Mouse (Mus musculus): ENCODE results near the gene Btbd9. TPM values are rescaled to one million over a fixed set of nuclear protein-coding genes. Genes with fewer than 3 reads are reported as not detected.

Gene Btbd9
- polyA plus RNA-seq, 1 experiment from 2014 or later = 76.1 TPM

DNA sequence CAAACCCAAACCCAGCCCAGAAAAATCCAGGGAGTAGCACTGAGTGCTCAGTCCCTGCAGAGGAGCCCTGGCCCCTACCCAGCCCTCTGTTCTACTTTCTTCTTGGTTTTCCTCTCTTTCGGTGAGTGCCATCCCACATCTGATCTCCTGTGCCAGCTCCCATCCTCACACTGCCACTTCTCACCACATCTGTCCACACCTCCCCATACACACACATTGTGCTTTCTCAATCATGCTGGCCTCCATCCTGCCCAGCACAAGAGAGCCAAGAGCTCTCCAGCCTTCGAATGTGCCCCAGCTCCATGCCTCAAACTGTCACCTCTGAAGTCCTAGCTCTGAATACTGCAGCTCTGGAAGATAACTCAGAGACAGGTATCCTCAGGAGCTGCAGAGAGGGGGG lies 271.5 kb downstream of the Btbd9 start:
- no peak overlapping the region; the same call in 1 of the 2 replicates for H3K9ac ChIP-seq
- no peak for ATAC-seq (ENCODE audit: low FRiP score, low read depth)
- H3K4me2 ChIP-seq (replicated peaks) = no peak overlapping the region
- H3K4me3 ChIP-seq = no peak overlapping the region
- WGBS = 80% methylated on average over 2 of the region's 2 CpGs
- H3K36me3 ChIP-seq = no peaks in the 10 kb centered on the region
- H3K27me3 ChIP-seq = no peaks in the 10 kb centered on the region
- no peak overlapping the region for H3K27ac ChIP-seq
- H3K4me1 ChIP-seq = peaks cover 10% of the 10 kb centered on the region; the same call in 1 of the 2 replicates
- H3K9me3 ChIP-seq = no peaks in the 10 kb centered on the region

DNA sequence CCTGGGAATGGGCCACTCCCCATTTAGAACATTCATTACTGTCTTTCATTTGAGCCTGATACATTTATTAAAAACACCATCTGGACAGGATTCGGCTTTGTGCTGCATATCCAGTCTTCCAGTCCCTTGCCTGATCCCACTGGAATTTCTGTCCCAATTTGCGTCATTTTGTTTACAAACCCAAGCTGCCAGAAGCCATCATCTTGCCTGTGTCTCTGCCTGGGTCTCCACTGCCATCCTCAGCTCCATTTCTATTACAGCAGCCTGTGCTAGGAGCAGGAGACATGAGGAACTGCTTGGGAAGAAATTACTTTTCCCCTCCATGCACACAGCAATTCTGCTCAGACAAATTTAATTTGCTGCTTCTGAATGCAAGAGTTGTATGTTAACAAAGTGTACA lies 274.9 kb downstream of the Btbd9 start:
- Histone ChIP-seq H3K4me3 (no peak overlapping the region), H3K27ac (no peak overlapping the region), H3K27me3 (no peaks in the 10 kb centered on the region), H3K4me2 (replicated peaks) (no peak overlapping the region), H3K4me1 (0 out of 2 replicates have a peak, but pooled peaks cover 3% of the 10 kb centered on the region), H3K36me3 (peaks cover 14% of the 10 kb centered on the region), H3K9ac (no peak overlapping the region), H3K9me3 (no peaks in the 10 kb centered on the region)
- 65% methylated on average over 2 of the region's 2 CpGs for WGBS
- no peak for ATAC-seq (ENCODE audit: low FRiP score, low read depth)

DNA sequence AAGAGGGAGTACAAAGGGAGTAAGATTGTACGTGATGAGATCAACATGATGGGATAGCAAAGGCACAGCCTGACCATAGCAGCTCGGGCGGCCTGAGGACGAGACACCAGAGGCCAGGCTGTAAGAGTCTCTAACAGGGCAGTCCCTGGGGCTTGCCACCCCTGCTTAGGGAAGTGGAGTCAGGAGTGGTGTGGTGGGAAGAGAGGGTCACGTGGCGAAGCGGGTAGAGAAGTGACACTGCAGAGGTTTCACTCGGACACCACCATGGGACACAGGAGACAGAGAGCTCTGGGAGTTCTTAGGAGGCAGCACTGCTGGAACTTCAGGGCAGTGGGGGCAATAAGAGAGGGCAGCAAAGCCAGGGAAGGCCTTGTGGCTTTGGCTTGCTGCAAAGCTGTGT lies 278.9 kb downstream of the Btbd9 start:
- Histone ChIP-seq H3K36me3 (peaks cover 14% of the 10 kb centered on the region), H3K9ac (no peak overlapping the region), H3K27me3 (no peaks in the 10 kb centered on the region), H3K9me3 (no peaks in the 10 kb centered on the region), H3K4me2 (replicated peaks) (no peak overlapping the region), H3K27ac (no peak overlapping the region), H3K4me1 (no peaks in the 10 kb centered on the region), H3K4me3 (no peak overlapping the region)
- no peak for ATAC-seq (ENCODE audit: low FRiP score, low read depth)
- whole genome bisulfite sequencing = 94% methylated on average over 8 of the region's 8 CpGs

DNA sequence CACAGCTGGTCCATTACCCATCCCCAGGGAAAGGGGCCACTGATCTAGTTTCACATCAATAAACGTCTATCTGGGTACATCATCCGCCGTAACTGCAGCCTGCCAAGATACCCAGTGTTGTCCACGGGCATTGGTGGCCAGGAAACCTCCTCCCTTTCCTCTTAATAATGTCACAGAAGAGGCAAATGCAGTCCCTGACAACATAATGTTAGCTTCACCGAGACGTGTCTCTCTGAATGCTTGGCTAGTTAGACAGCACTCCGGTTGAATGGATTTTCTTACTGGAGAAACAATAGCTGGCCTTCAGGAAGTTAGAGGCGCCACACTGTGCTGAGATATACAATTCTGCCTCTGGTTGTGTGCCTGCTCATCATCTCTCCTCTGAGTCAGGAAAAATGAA lies 280.2 kb downstream of the Btbd9 start:
- no peak overlapping the region for H3K9ac ChIP-seq
- no peaks in the 10 kb centered on the region for H3K9me3 ChIP-seq
- no peaks in the 10 kb centered on the region for H3K27me3 ChIP-seq
- peaks cover 14% of the 10 kb centered on the region for H3K36me3 ChIP-seq
- H3K4me3 ChIP-seq = no peak overlapping the region
- no peak overlapping the region for H3K27ac ChIP-seq
- H3K4me1 ChIP-seq = 0 out of 2 replicates have a peak, but pooled peaks cover 3% of the 10 kb centered on the region
- no peak overlapping the region for H3K4me2 ChIP-seq (replicated peaks)
- ATAC-seq (ENCODE audit: low FRiP score, low read depth) = no peak
- WGBS = 88% methylated on average over 8 of the region's 8 CpGs

DNA sequence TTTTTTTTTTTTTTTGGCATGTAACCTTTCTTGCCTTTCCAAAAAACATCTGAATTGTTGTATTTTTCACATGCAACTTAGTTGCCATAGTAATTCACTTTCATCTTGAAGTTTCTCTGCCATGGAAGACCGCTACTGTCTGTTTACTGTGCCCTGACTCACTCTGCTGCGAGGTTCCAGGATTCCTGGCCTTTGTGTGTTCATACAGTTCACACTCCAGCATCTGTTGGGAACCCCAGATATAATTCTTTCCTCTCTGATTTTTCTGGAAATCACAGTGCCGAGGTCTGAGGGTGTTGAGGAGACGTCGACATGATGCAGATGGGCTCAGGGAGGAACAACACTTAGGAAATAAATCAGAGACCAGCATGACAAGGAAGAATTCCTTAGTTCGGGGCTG lies 283.6 kb downstream of the Btbd9 start:
- no peak overlapping the region for H3K9ac ChIP-seq
- peaks cover 4% of the 10 kb centered on the region for H3K4me1 ChIP-seq
- ATAC-seq (ENCODE audit: low FRiP score, low read depth) = no peak
- no peak overlapping the region for H3K4me2 ChIP-seq (replicated peaks)
- no peaks in the 10 kb centered on the region for H3K27me3 ChIP-seq
- no peak overlapping the region for H3K27ac ChIP-seq
- H3K9me3 ChIP-seq = no peaks in the 10 kb centered on the region
- WGBS = 61% methylated on average over 6 of the region's 6 CpGs
- H3K4me3 ChIP-seq = no peak overlapping the region
- H3K36me3 ChIP-seq = peaks cover 6% of the 10 kb centered on the region; the same call in 1 of the 2 replicates

DNA sequence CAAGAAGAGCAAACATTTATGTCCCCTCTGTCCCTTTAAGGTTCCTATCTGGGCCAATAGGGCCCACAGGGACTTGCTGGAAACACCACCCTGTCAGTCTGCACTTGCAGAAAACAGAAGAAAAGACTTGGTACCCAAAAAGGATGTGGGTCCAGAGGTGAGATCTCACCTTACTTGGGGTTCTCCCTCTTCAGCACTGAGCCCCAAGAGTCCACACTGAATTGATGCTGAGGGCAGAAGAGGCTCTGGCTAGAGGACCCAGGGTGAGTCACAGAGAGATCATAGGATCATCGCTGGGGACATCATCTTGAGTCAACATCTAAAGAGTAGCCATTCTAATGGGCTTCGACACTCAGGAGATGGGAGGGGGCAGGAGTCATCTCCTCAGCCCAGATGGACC lies 290.6 kb downstream of the Btbd9 start:
- Histone ChIP-seq H3K4me1 (peaks cover 18% of the 10 kb centered on the region), H3K36me3 (no peaks in the 10 kb centered on the region), H3K27me3 (no peaks in the 10 kb centered on the region), H3K4me2 (replicated peaks) (no peak overlapping the region), H3K9ac (no peak overlapping the region), H3K4me3 (no peak overlapping the region), H3K27ac (no peak overlapping the region), H3K9me3 (no peaks in the 10 kb centered on the region)
- WGBS = 92% methylated on average over 2 of the region's 2 CpGs
- ATAC-seq (ENCODE audit: low FRiP score, low read depth) = no peak

DNA sequence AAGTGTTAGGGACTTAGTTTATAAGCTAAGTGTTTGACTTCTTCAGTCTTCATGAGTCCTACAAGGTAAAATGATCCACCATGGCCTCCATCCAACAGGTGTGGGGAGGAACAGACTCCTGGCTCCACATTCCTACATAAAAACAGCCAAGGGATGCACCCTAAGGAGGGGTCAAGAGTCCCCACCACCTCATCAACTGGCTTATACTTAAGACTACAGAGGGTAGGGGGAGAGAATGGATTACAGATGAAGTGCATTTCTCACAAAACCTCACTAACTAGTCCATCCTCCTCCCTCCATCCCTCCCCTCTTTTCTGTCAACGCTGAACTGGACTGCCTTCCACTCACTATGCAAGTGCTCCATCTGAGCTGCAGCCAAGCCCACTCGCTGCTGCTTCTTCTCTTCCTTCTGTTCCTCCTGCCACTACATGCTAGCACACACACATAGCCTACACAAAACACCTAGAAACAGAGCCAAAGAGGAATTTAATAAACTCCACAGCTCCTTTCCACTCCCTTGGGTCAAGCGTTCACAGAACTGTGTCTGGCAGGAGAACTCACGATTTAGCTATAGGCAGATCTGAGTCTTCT lies 292.7 kb downstream of the Btbd9 start:
- H3K36me3 ChIP-seq = no peaks in the 10 kb centered on the region
- WGBS = 63% methylated on average over 4 of the region's 4 CpGs
- H3K4me1 ChIP-seq = peaks cover 31% of the 10 kb centered on the region
- no peak overlapping the region for H3K9ac ChIP-seq
- H3K4me3 ChIP-seq = no peak overlapping the region
- H3K9me3 ChIP-seq = no peaks in the 10 kb centered on the region
- no peak overlapping the region for H3K4me2 ChIP-seq (replicated peaks)
- H3K27ac ChIP-seq = no peak overlapping the region
- H3K27me3 ChIP-seq = no peaks in the 10 kb centered on the region
- ATAC-seq (ENCODE audit: low FRiP score, low read depth) = peak; percentile 77; the same call in 1 of the 2 replicates

DNA sequence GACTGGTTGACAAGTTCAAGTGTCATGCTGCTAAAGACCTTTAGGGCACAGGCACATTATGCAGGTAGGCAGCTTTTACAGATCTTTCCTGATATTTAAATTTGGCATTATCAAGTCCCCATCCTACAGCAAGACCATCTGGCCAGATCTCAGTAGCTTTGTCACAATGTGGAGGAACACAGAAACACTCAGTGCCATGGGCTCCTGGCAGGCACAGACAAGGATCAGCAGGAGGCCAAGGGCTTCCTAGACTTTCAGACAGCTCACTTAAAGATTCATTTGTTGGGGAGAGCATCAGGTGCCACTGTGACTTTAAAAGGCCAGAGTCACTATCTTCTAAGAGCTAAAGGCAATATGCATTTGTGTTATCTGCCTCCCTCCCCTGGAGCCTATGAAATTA lies 293.3 kb downstream of the Btbd9 start:
- H3K27me3 ChIP-seq = no peaks in the 10 kb centered on the region
- no peak for ATAC-seq (ENCODE audit: low FRiP score, low read depth)
- H3K9me3 ChIP-seq = no peaks in the 10 kb centered on the region

DNA sequence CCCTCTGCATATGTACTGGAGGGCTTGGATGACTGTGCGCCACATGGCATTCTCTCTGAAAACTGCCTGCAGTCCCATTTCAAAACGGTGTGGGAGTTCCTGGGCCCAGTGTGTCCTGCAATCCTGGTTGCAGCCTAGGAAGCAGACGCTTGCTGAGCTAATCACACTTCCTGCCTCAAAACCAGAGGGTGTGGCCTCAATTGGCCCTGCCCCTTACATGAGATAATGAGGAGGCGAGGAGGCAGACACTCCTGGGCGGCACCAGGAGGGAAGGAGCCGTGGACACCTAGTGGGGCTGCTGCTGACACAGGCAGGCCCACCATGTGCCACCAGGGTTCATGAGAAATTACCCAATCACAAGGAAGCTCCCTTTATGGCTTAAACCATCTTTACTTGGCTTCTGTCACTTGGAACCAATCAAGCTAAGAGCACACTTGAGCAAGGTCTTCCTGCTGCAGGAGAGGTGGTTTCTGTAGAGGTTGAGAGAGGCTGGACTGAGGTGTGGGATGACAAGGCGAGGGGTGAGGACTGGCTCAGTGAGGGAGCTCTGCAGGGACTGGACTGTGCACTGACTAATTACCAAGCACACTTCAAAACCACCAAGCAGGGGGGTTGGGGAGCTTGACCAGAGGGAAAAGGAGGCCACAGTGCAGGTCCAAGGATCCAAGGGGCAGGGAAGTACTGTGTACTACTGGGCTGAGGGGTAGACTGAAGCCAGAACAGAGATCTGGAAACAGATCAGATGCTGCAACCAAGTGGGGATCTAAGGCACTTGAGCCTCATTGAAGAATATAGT lies 295.8 kb downstream of the Btbd9 start:
- H3K9ac ChIP-seq = no peak overlapping the region
- WGBS = 54% methylated on average over 7 of the region's 7 CpGs
- no peaks in the 10 kb centered on the region for H3K36me3 ChIP-seq
- H3K9me3 ChIP-seq = no peaks in the 10 kb centered on the region
- H3K4me2 ChIP-seq (replicated peaks) = no peak overlapping the region
- H3K27me3 ChIP-seq = no peaks in the 10 kb centered on the region
- H3K27ac ChIP-seq = no peak overlapping the region
- H3K4me3 ChIP-seq = no peak overlapping the region
- no peak for ATAC-seq (ENCODE audit: low FRiP score, low read depth)
- H3K4me1 ChIP-seq = peaks cover 23% of the 10 kb centered on the region

More for the DNA sequence above, 293.3 kb downstream of the Btbd9 start:
- Histone ChIP-seq H3K4me3 (no peak overlapping the region), H3K4me1 (peaks cover 32% of the 10 kb centered on the region), H3K36me3 (no peaks in the 10 kb centered on the region), H3K9ac (no peak overlapping the region), H3K27ac (no peak overlapping the region), H3K4me2 (replicated peaks) (no peak overlapping the region)

DNA sequence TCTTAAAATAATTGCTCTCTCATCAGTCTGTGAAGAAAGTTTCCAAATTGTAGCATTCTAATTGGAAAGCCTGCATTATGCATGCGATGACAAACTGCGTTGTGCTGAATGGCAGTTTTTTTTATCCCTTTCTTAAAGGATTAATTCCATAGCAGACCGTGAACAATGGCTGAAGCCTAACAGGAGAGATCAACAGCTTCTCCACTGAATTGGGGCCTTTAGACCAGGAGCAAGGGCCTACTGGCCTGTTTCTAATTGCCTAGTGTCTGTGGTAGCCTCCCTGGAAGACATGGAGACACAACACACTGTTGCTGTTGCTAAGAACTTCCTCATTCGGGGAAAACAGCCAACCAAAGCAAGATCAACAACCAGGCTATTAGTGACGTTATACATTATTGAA lies 296.6 kb downstream of the Btbd9 start:
- no peak overlapping the region for H3K27ac ChIP-seq
- ATAC-seq (ENCODE audit: low FRiP score, low read depth) = no peak
- WGBS = 66% methylated on average over 5 of the region's 5 CpGs
- no peak overlapping the region for H3K4me3 ChIP-seq
- H3K9me3 ChIP-seq = no peaks in the 10 kb centered on the region
- no peak overlapping the region for H3K4me2 ChIP-seq (replicated peaks)
- peaks cover 18% of the 10 kb centered on the region for H3K4me1 ChIP-seq
- H3K27me3 ChIP-seq = no peaks in the 10 kb centered on the region
- no peak overlapping the region for H3K9ac ChIP-seq
- no peaks in the 10 kb centered on the region for H3K36me3 ChIP-seq

DNA sequence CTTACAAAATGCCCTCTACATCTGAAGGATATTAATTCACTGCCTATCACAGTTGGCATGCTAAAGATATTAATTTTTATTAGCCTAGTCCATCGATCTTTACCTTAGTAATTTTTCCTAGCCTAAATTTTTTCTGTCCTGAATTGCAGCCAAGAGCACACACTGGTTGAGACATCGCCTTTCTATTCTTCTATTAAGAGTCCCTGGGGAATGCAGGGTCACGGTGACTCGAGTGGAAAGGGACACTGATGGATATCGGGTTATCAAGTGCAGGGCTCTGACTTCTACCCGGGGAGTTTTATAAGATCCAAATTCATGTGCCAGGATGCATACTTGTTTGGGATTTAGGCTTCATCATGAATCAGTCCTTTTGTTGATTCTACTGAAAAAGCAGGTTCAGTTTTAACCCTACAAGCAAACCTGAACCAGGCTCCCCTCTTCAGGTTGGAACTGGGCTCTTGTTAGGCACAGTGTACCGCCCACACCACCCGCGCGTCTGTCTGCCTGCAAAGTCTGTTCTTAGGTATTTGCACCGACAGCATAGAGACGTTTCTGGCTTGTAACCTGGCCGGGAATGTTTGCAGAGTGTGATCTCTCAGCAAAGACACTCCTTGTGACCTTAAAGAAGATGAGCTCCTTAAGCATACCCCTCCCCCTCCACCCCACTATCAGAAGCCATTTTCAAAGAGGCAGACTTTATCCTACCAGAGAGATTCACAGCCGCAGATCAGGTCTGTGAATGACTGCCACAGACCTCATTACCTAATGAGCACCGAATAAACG lies 297.5 kb downstream of the Btbd9 start:
- H3K27me3 ChIP-seq = no peaks in the 10 kb centered on the region
- H3K4me3 ChIP-seq = no peak overlapping the region
- no peak for ATAC-seq (ENCODE audit: low FRiP score, low read depth)
- 32% methylated on average over 16 of the region's 16 CpGs for WGBS
- no peaks in the 10 kb centered on the region for H3K9me3 ChIP-seq
- H3K4me2 ChIP-seq (replicated peaks) = no peak overlapping the region
- H3K36me3 ChIP-seq = peaks cover under 1% of the 10 kb centered on the region; the same call in 1 of the 2 replicates
- no peak overlapping the region for H3K9ac ChIP-seq
- H3K4me1 ChIP-seq = peaks cover 15% of the 10 kb centered on the region
- H3K27ac ChIP-seq = no peak overlapping the region

DNA sequence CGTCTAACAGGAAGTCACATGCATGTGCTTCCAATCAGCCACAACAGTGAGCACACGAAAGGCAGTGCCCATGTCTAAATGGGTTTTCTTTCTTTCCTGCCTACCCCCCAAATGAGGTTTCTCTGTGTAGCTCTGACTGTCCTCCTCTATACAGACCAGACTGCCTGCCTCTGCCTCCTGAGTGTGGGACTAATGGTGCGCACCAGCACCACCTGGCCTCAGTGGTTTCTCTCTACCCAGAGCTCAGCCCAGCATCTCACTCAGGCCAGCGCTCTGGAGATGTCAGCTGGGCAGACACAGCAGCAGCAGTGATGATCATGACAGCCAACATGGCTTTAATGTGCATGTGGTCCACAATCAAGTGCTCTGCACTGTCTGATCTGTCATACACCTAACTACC lies 299.8 kb downstream of the Btbd9 start:
- H3K4me1 ChIP-seq = peaks cover 14% of the 10 kb centered on the region
- no peak overlapping the region for H3K4me3 ChIP-seq
- ATAC-seq (ENCODE audit: low FRiP score, low read depth) = no peak
- H3K27me3 ChIP-seq = no peaks in the 10 kb centered on the region
- H3K4me2 ChIP-seq (replicated peaks) = no peak overlapping the region
- H3K36me3 ChIP-seq = peaks cover 9% of the 10 kb centered on the region
- H3K9ac ChIP-seq = no peak overlapping the region
- H3K9me3 ChIP-seq = no peaks in the 10 kb centered on the region
- H3K27ac ChIP-seq = no peak overlapping the region
- WGBS = 63% methylated on average over 4 of the region's 4 CpGs

Data from limb, embryonic 13.5 days (tissue).